Mouse (Mus musculus): ENCODE results near the gene Mrtfa.

DNA sequence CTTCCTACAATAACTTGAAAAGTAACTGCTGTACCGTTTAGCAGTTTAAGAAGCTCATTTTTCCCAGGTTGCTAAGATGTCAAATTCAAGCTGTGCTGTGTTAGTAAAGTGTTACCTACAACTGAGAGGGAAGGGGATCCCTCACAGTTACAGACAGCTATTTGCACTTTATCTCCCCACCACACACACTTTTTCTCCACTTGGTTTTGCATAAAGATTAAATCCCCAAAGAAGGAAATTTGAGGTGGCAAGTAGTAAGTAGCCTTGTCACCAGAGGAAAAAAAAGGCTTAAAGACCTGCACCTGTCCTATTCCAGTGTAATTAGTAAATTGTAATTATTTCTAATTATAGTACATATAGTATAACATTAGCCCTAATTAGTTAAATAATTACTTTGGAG lies 193.5 kb downstream of the Mrtfa start:
- TF ChIP-seq POLR2A (IDR thresholded peaks at IDR 0.05; ENCODE audit: insufficient read depth, low read length) = no peak
- TF ChIP-seq CTCF (IDR thresholded peaks at IDR 0.05; ENCODE audit: low read depth, low read length) = no peak
- TF ChIP-seq EP300 (IDR thresholded peaks at IDR 0.05; ENCODE audit: insufficient read depth, low read depth, low read length) = no peak

Data from ES-Bruce4 (cell line).